Mouse (Mus musculus): Measurements from ENCODE around the gene Tmcc3.
A peak's percentile ranks its signal among the peaks of the same experiment; 100 is the strongest.

The Tmcc3 gene

DNA sequence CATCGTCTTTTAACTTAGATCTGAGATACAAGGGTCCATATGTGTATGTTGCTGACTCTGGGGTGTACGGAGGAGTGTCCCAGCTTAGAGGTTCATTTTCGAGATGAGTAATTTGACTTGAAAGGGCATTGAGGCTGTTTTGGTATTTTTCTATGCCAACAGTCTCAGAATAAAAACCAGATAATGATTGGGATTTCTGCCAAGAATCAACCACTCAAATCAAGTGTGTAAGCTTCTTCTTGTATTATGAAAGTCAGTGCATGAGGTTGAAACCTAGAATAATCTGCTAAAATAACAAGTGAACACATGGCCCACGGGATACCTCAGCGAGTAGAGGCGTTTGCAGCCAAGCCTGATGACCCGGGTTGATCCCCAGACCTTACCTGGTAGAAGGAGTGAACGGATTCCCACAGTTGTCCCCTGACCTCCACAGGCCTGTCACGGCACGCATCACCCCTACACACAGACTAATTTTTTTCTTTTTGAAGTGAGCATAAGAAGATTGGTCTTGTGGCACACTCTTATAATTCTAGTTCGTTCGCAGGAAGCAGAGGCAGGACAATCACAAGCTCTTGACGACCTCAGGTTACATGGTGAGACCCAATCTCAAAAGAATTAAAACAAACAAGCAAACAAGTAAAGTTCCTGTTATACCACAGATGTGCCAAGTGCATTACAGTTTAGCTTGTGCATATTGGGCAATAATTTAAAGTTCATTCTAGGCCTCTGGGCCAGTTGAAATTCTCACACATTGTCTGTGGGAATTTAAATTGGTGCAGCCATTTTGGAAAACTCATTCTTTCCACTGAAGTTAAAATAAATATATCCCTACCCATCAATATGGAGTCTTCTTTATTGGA lies 165.8 kb downstream of the Tmcc3 start:
- DNase-seq: no peak

DNA sequence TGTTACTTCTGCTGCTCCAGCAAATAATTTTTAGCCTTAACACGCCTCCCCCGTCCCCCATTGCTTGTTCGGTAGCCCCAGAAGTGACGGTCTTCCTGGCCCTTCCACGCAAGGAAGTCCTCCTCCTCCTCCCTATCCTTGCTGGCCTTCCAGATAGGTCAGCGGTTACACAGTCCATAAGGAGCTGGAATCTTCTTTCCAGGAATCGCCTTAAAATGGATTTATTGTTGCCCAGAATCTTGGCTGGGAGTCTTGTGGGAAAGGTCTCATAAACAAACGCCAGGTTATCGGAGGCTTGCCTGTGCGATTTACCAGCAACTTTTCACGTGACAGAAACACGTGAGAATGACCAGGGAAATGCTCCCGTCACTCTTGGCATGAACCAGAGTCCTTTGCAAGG lies 167.9 kb downstream of the Tmcc3 start:
- peak; percentile 85 for DNase-seq

DNA sequence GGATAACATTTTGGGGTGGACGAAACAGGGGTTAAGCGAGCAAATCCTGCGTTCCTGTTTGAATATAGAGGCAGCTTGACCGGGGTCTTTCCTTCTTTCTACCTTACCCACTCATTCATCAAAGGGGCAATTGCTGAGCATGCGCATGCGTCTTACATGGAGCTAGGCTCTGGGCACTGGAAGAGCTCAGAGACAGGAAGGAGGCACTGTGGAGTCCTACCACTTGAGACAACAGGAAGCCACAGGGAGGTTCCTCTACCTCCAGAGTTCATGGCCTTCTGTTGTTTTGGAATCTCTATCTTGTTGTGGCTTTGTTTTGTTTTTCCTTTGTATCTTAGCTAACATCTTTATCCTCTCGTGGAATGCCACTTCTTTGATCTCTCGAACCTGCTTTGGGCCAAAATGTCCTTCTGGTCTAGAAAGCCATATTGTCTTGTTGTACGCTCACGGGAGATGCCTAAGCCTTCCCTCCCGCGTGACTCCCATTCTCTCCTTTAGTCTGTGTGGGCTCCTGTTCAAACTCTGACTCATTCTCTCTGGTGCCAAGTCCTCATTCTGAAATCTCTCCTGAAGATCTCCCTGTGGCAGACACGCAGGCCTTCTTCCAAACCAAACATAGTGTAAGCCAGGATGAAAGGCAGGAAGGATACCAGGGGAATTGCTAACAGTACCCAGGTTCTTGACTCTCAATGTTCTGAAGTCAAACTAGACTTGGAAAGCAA lies 168.8 kb downstream of the Tmcc3 start:
- DNase-seq: peak; percentile 94

DNA sequence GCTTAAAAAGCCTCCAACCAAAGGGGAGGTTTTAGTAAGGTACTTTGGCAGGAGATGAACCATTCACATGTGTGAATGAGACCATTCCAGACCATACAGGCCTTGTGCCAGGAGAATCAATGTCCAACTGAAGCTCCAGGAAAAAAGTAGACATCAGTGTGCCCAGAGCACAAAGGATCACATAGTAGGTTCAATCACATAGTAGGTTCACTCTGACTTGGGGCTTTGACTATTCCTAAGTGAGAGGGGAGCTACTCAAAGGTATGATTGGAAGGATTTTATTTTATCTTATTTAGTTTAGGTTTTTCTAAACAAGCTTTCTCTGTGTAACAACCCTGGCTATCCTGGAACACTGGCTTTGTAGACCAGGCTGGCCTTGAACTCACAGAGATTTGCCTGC lies 169.9 kb downstream of the Tmcc3 start:
- DNase-seq: no peak

DNA sequence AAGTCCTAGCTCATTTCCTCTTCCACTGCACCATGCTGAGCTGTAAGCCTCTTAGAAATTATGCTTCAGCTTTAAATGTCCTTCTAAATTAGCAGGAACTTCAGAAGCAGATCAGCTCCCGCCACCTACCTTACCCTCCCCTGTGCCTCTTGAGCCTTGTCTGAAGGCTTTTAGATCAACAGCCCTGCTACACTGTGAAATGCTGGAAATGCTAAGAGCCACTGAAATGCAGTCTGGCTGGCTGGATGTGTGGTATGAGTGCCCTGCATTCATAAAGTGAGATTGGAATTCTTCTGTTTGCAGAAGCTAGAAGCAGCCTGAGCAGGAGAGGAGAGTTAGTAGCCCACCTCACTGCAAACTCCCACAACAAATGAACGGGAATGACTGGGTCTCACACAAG lies 174.4 kb downstream of the Tmcc3 start:
- peak; percentile 63 for DNase-seq

DNA sequence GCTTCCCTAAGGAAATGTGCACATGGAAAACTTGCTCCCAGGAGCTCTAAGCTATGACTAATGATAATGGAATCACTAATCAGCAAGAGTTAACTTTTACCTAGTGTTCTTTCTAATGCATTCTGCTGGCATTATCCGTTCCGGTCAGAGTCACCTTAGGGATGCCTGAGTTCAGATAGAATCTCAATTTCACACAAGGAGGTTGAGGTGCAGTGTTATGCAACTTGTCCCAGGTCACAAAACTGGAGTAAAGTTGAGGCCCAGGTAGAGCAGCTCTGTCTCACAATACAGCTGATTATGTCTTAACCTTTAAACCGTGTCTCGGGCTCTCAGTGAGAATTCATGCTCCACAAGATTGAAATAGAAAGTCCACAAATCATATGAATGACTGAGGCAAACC lies 177.8 kb downstream of the Tmcc3 start:
- DNase-seq: no peak

DNA sequence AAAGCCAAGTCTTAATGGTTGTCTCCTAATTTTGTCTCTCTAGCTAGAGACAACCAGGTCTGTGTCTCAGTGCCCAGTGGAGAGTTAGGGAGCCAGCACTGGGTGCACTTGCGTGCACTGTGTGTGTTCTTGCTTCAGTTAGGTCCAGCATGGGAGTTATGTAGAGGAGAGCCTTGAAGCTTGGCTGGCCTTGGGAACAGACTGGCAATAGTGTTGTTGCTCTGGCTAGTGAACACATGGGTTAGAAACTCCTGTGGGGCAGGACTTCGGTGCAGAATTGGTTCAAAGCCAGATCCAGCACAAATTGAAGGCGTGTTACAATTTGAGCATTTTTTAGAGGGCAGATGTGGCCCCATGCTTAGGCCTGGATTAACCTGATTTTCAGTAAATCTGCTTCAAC lies 179.3 kb downstream of the Tmcc3 start:
- DNase-seq: no peak

DNA sequence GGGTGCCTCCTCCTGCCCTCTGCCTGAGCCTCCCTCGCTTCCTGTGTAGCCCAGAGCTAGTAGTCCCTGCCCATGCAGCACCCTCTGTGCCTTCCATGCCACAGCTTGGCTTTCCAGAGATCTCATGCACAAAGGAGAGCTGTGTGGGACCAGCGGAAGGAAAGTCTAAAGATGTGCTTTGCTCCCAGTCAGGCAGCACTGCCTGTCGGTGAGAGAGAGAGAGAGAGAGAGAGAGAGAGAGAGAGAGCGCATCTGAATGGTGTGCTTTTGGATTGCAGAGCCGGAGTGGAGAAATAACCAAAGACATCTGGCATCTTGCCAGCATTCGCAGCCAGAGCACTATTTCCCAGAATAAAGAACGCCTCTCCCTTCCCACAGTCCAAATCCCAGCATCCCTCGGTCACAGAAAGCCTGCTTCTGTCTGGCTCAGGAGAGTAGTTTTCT lies 182.7 kb downstream of the Tmcc3 start:
- DNase-seq: peak; percentile 71

DNA sequence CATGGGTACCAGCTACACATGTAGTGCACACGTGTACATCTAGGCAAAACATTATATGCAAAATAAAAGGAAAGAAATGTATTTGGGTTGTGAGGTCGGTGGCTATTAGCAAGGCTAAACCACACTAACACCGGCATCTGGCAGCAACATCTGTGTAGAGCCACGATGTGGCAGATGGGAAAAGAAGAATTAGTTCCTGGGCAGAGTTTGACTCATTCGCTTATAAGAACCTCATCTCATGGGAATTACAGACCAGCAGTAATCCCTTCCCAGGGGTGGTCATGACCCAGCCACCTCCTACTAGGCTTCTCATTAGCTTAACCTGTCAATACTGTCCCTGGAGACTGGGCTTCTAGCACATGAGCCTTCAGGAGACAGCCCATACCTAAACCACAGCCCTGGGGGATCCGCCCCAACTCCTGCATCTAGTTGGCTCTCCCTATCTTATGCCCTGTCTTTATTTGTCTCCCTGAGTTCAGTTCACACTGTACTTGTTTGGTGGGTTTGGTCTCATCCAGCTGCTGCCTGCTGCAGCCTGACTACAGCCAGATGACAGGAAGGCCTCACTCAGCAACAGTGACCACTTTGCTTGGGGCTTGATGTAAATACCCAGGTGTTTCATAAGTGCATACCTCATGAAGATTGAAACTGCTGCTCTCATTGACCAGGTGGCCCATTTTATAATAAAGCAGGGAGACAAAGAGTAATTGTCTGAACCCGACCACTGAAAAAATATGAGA lies 183.9 kb downstream of the Tmcc3 start:
- DNase-seq: no peak

DNA sequence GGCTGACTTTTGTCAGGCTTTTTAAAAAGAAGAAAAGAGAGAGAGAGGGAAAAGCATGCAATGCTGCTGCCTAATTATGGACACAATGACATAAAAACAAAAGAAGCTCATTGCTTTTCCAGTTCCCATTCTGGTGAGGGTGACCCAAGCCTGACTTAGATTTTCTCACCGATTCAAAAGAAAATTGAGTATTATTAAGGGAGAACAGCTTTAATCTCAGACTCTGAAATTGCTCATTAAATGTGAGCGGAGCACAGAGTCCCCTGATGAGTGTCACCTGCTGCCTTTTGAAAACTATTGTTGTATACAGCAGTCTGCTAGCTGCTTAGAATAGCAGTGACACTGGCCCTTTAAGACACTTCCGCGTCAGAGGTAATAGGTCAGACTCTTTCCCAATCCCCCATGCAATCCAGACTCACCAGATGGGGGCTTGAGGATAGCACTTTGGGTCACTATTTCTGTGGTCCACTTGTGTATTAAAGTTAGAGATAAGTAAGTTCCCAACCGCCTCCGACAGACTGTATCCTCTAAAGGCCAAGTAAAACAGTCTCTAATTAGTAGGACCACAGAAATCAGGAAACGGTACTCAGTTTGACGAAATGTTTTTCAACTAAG lies 185.2 kb downstream of the Tmcc3 start:
- DNase-seq: no peak

DNA sequence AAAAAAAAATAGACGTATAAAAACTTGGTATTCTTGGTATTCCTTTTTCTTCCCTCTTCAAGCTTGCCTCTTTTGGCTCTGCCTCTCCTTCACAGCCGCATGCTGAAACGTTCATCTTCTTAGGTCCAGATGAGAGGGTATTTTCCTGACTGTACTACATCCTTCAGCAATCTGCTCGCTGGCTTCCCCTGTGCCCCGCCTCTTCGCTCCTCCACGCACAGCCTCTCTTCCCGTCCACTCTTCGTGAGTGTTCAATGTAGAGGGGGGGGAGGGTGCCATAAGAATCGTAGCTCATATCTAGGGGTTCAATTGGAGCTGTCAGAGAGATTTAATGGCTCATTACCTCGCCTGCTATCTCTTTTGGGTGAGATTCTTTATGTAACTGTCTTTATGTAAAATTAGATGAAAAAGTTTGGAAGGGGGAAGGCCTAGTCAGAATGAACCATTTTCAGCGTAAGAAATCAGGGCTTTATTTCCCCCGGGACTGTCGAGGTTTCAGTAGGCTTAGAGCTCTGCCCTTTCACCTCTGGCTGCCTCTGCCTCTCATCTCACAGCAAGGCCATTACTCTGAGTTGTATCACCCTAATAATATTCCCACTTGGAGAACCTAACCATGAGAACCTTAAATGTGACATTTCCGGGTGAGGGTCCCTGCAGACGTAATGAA lies 188.6 kb downstream of the Tmcc3 start:
- no peak for DNase-seq

DNA sequence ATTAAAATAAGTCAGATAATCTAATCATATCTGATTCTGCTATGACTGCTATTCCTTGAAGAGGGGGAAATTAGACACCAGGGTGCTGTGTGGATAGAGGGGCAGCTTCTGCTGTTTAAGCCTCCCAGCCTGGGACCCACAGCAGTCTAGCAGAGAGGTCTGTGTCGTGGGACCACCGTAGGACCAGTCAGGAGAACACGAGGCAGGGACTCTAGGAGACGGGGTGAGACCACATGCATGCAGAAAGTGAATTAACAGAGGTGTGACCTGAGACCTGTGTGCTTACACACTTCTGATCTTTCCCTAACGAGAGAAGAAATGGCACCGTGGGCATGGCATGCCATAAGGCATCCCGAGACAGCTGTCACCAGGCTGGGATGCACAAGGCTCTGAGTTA lies 189.1 kb downstream of the Tmcc3 start:
- DNase-seq: no peak

DNA sequence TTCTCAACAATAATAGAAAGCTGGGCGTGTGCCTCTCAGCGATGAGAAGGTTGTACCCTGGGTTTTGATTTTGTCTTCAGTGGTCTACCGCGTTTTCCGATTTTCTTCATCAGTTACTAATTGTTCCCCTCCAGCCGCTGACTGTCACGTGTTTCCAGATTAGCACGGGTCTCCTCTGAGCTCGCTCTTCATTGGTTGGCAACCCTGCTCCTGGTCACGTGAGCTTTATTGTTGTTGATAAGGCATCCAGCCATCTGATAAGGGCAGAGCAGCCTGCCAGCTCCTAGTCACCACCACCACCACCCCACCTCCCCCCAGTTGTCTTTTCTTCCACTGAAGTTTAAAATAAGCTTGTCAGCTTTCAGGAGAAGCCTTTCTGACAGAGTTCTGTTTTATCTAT lies 190.0 kb downstream of the Tmcc3 start:
- DNase-seq: peak; percentile 73

DNA sequence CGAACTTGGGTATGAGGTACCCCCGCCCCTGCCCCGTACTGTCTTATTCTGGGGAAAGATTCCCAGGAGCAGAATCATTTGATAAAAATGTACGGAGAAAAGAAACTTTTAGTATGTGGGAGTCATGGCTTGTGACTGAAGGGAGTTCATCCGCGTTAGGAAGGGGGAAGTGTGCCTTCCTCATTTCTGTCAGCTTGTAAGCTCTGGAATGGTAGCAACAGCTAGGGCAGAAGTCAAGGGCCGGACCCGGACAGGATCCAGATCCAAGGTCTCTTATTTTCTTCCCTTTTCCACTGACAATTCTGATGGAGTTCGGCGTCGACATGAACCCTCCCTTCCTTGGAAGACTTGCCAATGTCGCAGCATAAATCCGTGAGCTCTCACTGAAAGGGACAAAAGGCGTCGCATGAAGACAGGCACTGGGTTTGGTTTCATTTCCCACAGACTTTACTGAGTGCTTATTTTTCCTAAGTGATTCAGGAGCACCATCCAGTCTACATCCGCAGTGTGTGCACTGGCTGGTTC lies 193.6 kb downstream of the Tmcc3 start:
- peak; percentile 51 for DNase-seq

DNA sequence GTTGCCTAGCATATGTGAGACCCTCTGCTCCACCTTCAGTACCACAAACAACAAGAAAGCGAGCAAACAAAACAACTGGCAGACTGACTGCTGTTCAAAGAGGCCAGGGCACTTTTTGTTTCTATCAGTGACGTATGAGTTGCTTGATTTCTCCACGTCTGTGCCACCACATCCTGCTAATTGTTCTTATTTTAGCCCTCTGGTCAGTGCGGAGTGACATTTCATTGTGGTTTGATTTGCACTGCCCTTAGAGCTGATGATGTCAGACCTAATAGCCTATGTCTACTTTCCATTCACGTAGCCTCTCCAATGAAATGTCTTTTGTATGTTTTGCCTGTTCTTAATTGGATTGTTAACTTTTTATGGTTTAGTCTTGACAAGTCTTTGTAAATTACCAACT lies 197.1 kb downstream of the Tmcc3 start:
- peak; percentile 57 for DNase-seq

DNA sequence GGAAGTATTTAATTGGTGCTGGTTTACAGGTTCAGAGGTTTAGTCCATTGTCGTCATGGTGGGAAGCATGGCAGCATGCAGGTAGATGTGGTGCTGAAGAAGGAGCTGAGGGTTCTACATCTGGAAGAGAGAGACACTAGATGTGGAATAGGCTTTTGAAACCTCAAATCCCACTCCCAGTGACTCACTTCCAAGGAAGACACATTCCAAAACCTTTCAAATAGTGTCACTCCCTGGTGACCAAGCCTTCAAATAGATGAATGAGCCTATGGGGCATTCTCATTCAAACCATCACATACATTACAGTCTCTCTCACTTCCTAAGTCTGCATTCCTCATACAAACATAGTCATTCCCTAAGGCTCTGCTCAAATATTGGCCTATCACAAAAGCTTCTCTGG lies 201.0 kb downstream of the Tmcc3 start:
- DNase-seq: no peak

DNA sequence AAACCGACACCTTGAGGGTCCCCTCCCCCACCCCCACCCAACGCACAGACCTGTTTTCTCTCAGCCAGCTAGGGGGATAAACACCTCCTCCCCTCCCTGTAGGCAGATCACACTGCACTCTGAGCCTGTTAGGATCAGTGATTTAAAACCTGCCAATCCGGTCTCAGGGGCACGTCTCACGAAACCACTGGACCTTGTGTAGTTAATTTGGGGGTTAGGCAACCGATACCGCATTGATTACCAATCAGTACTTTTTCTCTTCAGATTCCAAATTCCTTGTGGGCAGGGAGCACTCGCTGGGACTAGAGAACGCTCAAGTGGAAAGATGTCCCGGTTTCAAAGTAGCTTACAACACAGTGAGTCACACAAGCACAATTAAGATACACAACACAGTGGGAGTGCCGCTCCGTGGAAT lies 202.3 kb downstream of the Tmcc3 start:
- no peak for DNase-seq

DNA sequence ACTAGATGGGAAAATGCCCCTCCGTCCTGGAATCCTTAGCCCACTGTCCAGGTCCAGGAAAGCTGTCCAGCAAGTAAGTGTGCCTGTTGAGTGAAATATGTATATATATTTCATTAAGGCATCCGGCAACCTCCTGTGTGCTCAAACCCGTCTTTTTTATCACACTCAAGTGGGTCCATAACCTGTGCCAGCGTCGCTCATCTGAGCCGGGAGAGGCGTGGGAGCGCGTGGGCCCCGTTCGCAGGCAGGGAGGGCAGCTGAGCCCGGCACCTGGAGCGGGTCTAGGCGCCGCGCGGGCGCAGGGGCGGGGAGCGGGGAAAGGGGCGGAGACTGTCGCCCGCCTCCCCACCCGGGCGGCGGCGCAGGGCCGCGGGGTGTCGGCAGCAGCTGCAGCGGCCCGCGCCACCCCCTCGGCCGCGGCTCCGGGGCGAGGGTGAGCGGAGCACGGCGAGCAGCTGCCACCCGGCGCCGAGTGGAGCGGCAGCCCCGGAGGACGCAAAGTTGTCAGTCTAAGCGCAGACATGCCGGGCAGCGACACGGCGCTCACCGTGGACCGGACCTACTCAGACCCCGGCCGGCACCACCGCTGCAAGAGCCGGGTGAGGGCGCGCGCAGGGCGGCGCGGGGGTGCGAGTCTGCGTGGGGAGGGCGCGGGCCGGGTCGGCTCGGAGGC lies 202.9 kb downstream of the Tmcc3 start:
- peak; percentile 79 for DNase-seq

DNA sequence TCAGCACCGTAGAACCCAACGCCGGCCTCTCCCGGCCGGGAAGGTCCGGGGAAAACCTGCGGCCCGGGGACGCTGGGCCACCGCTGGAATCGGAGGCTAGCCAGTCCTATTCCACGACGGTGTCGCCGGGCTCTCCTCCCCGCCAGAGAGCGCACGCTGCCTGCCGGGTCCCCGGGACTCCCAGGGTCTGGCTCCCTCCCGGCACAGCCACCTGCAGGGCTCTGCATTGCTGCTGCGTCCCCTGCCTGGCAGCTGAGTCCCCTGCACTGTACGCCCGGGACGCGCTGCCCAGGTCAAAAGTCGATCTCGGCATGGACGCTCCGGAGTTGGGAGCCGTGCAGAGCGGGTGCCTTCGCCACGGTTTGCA lies 203.4 kb downstream of the Tmcc3 start:
- peak; percentile 79 for DNase-seq

DNA sequence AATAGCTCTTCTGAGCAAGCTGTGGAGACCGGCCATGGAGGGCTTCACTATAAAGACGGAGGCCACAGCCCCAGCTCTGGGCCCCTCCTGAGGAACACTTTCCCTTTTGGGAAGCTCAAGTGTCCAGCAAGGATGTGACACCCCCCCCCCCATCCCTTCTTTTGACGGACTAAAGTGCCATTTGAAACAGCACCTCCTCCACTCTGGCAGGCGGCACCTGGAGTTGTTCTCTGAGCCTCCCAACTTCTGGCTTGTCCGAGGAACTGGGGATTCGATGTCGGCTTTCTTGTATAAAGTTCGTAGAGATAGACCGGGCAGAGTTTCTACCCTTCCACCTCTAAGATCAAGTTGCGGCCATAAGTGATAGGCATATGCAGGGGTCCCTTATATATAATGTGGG lies 203.8 kb downstream of the Tmcc3 start:
- DNase-seq: no peak

DNA sequence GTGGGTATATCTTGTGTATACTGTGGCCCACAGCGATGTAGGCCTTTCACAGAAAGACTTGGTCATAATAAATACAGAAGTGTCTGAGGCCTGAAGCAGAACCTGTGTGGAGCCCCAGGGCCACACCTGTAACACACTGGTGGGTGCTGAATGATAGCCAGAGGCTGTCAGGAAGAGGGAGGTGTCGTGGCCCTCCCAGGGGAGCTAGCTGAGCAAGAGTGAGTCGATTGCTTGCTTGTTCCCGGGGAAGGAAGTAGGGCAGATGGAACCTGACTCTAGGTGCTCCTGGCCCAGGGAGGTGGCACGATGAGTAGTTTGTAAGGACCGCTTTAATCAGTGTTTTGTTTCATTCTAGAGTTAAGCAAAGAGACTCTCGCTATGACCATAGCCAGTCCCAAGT lies 208.1 kb downstream of the Tmcc3 start:
- no peak for DNase-seq

Data from lung, postnatal 36 days (tissue).